Mouse (Mus musculus) liver, postnatal 0 days (tissue): Measurements from ENCODE around the gene Hist2h4. TPM values are rescaled to one million over a fixed set of nuclear protein-coding genes. Genes with fewer than 3 reads are reported as not detected.
A peak's percentile ranks its signal among the peaks of the same experiment; 100 is the strongest.
"Not testable (repeated sequence)": the region's sequence is repeated elsewhere in the genome, so short reads cannot be mapped to it uniquely, and the experiment has no call there.

Source experiments
- ATAC-seq: fragments of 200-750 bp; cut with Nextera tagmentation; 2 replicates; pipeline ENCODE4 v1.8.0; 2017; ENCODE audit warnings: mild to moderate bottlenecking, moderate library complexity
- DNase-seq: peaks from one replicate; pipeline ENCODE4 v3.0.0-alpha.2; 2016
- H3K27ac ChIP-seq: fragments of 300-500 bp; sonication (generic); 2 replicates; pipeline ENCODE4 v1.5.1; 2014; ENCODE audit warnings: antibody characterized with exemption, moderate library complexity, mild to moderate bottlenecking, low read depth
- H3K27me3 ChIP-seq: fragments of 300-500 bp; sonication (generic); 2 replicates; pipeline ENCODE4 v1.6.1; 2014; ENCODE audit warnings: low read length, control low read depth, mixed read lengths; ENCODE audit not compliant: insufficient read depth
- H3K36me3 ChIP-seq: fragments of 300-500 bp; sonication (generic); replicated peaks from 2 replicates; pipeline ENCODE4 v1.6.1; 2014; ENCODE audit warnings: mild to moderate bottlenecking, control low read depth, low read length, moderate library complexity, mixed read lengths; ENCODE audit not compliant: insufficient read depth
- H3K4me1 ChIP-seq: fragments of 300-500 bp; sonication (generic); 2 replicates; pipeline ENCODE4 v1.6.1; 2014; ENCODE audit warnings: antibody characterized with exemption, mild to moderate bottlenecking, control low read depth; ENCODE audit not compliant: insufficient read depth
- H3K4me2 ChIP-seq: fragments of 300-500 bp; sonication (generic); 2 replicates; pipeline ENCODE4 v1.6.1; 2014; ENCODE audit warnings: low read depth, mild to moderate bottlenecking, low read length, moderate library complexity, mixed read lengths
- H3K4me3 ChIP-seq: fragments of 300-500 bp; sonication (generic); 2 replicates; pipeline ENCODE4 v1.5.1; 2014; ENCODE audit warnings: low read depth, low read length
- H3K9ac ChIP-seq: fragments of 300-500 bp; sonication (generic); replicated peaks from 2 replicates; pipeline ENCODE4 v1.6.1; 2014; ENCODE audit warnings: mild to moderate bottlenecking, moderate library complexity
- H3K9me3 ChIP-seq: fragments of 300-500 bp; sonication (generic); 2 replicates; pipeline ENCODE4 v1.6.1; 2016; ENCODE audit warnings: mild to moderate bottlenecking, control low read depth, low read length, mixed read lengths
- CTCF ChIP-seq: sonication (generic); IDR thresholded peaks from 2 replicates; pipeline ENCODE4 v1.5.1; 2016; ENCODE audit warnings: antibody characterized with exemption, low read depth
- EP300 ChIP-seq: IDR thresholded peaks from 2 replicates; pipeline ENCODE4 v1.6.1; 2016; ENCODE audit warnings: antibody characterized with exemption, low read depth, mild to moderate bottlenecking
- WGBS: fragments of 180-500 bp; shearing (Covaris S2); extraction: QIAGEN DNeasy Blood & Tissue Kit; methylation state at CpG from one replicate; pipeline ENCODE4 v1.1.7; 2014; ENCODE audit not compliant: insufficient replicate concordance; 5-methylcytosine and 5-hydroxymethylcytosine counted together
- microRNA-seq: library from miRNA; unstranded; fragments of <30 nt; microRNA quantifications from one replicate; pipeline ENCODE4, GENCODE M21; 2016
- polyA plus RNA-seq: library from polyadenylated mRNA; unstranded; fragments of >200 nt; fragmentation: Nextera tagmentation; extraction: Ambion mirVana; gene quantifications from 2 replicates; pipeline ENCODE4 v1.2.1, GENCODE M21; 2015

Gene Hist2h4
- polyA plus RNA-seq, 1 experiment from 2014 or later: 56.7 TPM

GRCm38 (mm10) chr3:96220765-96221639, 42.1 kb downstream of the Hist2h4 start, which contains the start of the genes Hist2h2ac and Hist2h2be:
Gene Hist2h2ac, minus strand, starts transcription at chr3:96220880.
Gene Hist2h2be, plus strand, starts transcription at chr3:96221119.
- Histone ChIP-seq H3K4me1 (peaks cover 45% of the 10 kb centered on the region), H3K9ac (peak within 1 kb of the TSS; percentile 93), H3K4me3 (peak within 1 kb of the TSS; percentile 67), H3K9me3 (no peaks in the 10 kb centered on the region), H3K36me3 (no peaks in the 10 kb centered on the region), H3K27ac (peak within 1 kb of the TSS; percentile 99), H3K4me2 (peak within 1 kb of the TSS; percentile 70), H3K27me3 (no peaks in the 10 kb centered on the region)
- WGBS: 1% methylated on average over 43 of the region's 43 CpGs
- DNase-seq (peak; percentile 88), ATAC-seq (peak; percentile 88)
- TF ChIP-seq CTCF: 0 out of 2 replicates have a peak, but pooled peaks have one; percentile 1
- peak; percentile 88 for TF ChIP-seq EP300

GRCm38 (mm10) chr3:96220131-96220764, 42.9 kb downstream of the Hist2h4 start:
- Histone ChIP-seq H3K27ac (peak overlapping the region; percentile 99), H3K4me1 (peaks cover 45% of the 10 kb centered on the region), H3K9ac (peak overlapping the region; percentile 93), H3K4me3 (peak overlapping the region; percentile 67), H3K4me2 (peak overlapping the region; percentile 70)
- WGBS: 0% methylated on average over 23 of the region's 47 CpGs
- not testable (repeated sequence) for H3K9me3 ChIP-seq, H3K27me3 ChIP-seq, H3K36me3 ChIP-seq, ATAC-seq
- peak; percentile 62 for DNase-seq

- Histone ChIP-seq H3K4me1 (peaks cover 40% of the 10 kb centered on the region), H3K9me3 (no peaks in the 10 kb centered on the region), H3K4me3 (peak within 1 kb of the TSS; percentile 67), H3K27me3 (no peaks in the 10 kb centered on the region), H3K9ac (peak within 1 kb of the TSS; percentile 93), H3K36me3 (no peaks in the 10 kb centered on the region), H3K4me2 (peak within 1 kb of the TSS; percentile 70), H3K27ac (peak within 1 kb of the TSS; percentile 99)
- TF ChIP-seq EP300 (peak; percentile 45; the same call in 1 of the 2 replicates), CTCF (no peak)
- DNase-seq (peak; percentile 79), ATAC-seq (peak; percentile 62)
- WGBS: under 1% methylated on average over 37 of the region's 37 CpGs
Observed at GRCm38 (mm10) chr3:96219661-96220130, 43.4 kb downstream of the Hist2h4 start, which contains the start of the genes Bola1 and Hist2h2ab. Gene Bola1, minus strand, starts transcription at chr3:96219709. Gene Hist2h2ab, plus strand, starts transcription at chr3:96219865.

- no peaks in the 10 kb centered on the region for H3K36me3 ChIP-seq
- no peaks in the 10 kb centered on the region for H3K27me3 ChIP-seq
- ATAC-seq: peak; percentile 7
- peak overlapping the region; percentile 93 for H3K9ac ChIP-seq
- no peaks in the 10 kb centered on the region for H3K9me3 ChIP-seq
- peak overlapping the region; percentile 70 for H3K4me2 ChIP-seq
- peak; percentile 52 for DNase-seq
- H3K4me3 ChIP-seq: peak overlapping the region; percentile 67
- peak overlapping the region; percentile 99 for H3K27ac ChIP-seq
- H3K4me1 ChIP-seq: peaks cover 41% of the 10 kb centered on the region
- WGBS: 0% methylated on average over 12 of the region's 12 CpGs
- TF ChIP-seq EP300 (no peak), CTCF (peak; percentile 65)
Observed at GRCm38 (mm10) chr3:96219191-96219641, 43.9 kb downstream of the Hist2h4 start.

Small RNAs within 50 kb of the gene (microRNA-seq; reads per million reads assigned to microRNA genes)
- gene Gm44492 (not detected), gene Gm47311 (not detected), gene Gm47313 (not detected)

Other genes with a start within 250 kb of the Hist2h4 start
- gene Vps45, start 204.8 kb downstream of the Hist2h4 start, polyA plus RNA-seq: 11.3 and 12.5 TPM in 2 replicates
- 7.4 and 7.9 TPM in 2 replicates for gene Otud7b, start 158.8 kb downstream of the Hist2h4 start, polyA plus RNA-seq
- gene Mtmr11, start 101.3 kb downstream of the Hist2h4 start, polyA plus RNA-seq: 2.7 and 3.0 TPM in 2 replicates
- gene Sf3b4, start 91.0 kb downstream of the Hist2h4 start, polyA plus RNA-seq: 38.6 and 41.1 TPM in 2 replicates
- gene Sv2a, start 82.2 kb downstream of the Hist2h4 start, polyA plus RNA-seq: 0.08 and 0.09 TPM in 2 replicates
- 49.2 and 49.3 TPM in 2 replicates for gene Bola1, start 43.6 kb downstream of the Hist2h4 start, polyA plus RNA-seq
- gene Hist2h2ab, start 43.4 kb downstream of the Hist2h4 start, polyA plus RNA-seq: 0.46 TPM in 1 of 2 replicates, not detected in the other
- gene Hist2h2ac, start 42.4 kb downstream of the Hist2h4 start, polyA plus RNA-seq: 9.4 and 13.8 TPM in 2 replicates
- gene Hist2h2be, start 42.2 kb downstream of the Hist2h4 start, polyA plus RNA-seq: 4.1 and 4.9 TPM in 2 replicates
- 5.0 and 8.1 TPM in 2 replicates for gene Hist2h3c2, start 24.2 kb downstream of the Hist2h4 start, polyA plus RNA-seq
- gene Hist2h2aa2, start 23.0 kb downstream of the Hist2h4 start, polyA plus RNA-seq: 224 and 229 TPM in 2 replicates
- gene Hist2h2aa1, start 17.8 kb downstream of the Hist2h4 start, polyA plus RNA-seq: 107 and 123 TPM in 2 replicates
- gene Hist2h3c1, start 16.6 kb downstream of the Hist2h4 start, polyA plus RNA-seq: 0.78 and 1.5 TPM in 2 replicates
- gene Hist2h3b, start 5.3 kb upstream of the Hist2h4 start, polyA plus RNA-seq: 56.1 and 84.5 TPM in 2 replicates
- 9.4 and 11.0 TPM in 2 replicates for gene Hist2h2bb, start 6.4 kb upstream of the Hist2h4 start, polyA plus RNA-seq
- 6.2 and 8.7 TPM in 2 replicates for gene Fcgr1, start 30.7 kb upstream of the Hist2h4 start, polyA plus RNA-seq
- not detected in 2 replicates for gene BC107364, start 189.0 kb upstream of the Hist2h4 start, polyA plus RNA-seq